Mouse (Mus musculus): ENCODE data around the gene Fbxl5. TPM values are rescaled to one million over a fixed set of nuclear protein-coding genes. Genes with fewer than 3 reads are reported as not detected.

Gene Fbxl5
- polyA plus RNA-seq, 1 experiment from 2014 or later: 93.6 TPM

- H3K9ac ChIP-seq (ENCODE audit: low read depth, low read length): no peak overlapping the region
- TF ChIP-seq CTCF (IDR thresholded peaks at IDR 0.05; ENCODE audit: low read depth): no peak
- no peak overlapping the region for H3K4me3 ChIP-seq (ENCODE audit: low read depth, low read length)
- no peak for ATAC-seq
- no peaks in the 10 kb centered on the region for H3K36me3 ChIP-seq (ENCODE audit: control insufficient read depth, insufficient read depth)
- no peaks in the 10 kb centered on the region for H3K9me3 ChIP-seq (ENCODE audit: control insufficient read depth)
- no peaks in the 10 kb centered on the region for H3K27me3 ChIP-seq (replicated peaks; ENCODE audit: control insufficient read depth, insufficient read depth, low read length)
- no peak overlapping the region for H3K4me2 ChIP-seq (replicated peaks; ENCODE audit: low read depth)
- no peak overlapping the region for H3K27ac ChIP-seq (ENCODE audit: low read depth, low read length)
- H3K4me1 ChIP-seq (replicated peaks; ENCODE audit: control insufficient read depth, insufficient read depth, low read length): no peaks in the 10 kb centered on the region
Measured at GRCm38 (mm10) chr5:43801253-43801652, 20.2 kb downstream of the Fbxl5 start.

- TF ChIP-seq CTCF (IDR thresholded peaks at IDR 0.05; ENCODE audit: low read depth): no peak
- no peak for ATAC-seq
- 85% methylated on average over 1 of the region's 1 CpGs for WGBS
- no peak overlapping the region for H3K4me3 ChIP-seq (ENCODE audit: low read depth, low read length)
- no peak overlapping the region for H3K27ac ChIP-seq (ENCODE audit: low read depth, low read length)
- no peaks in the 10 kb centered on the region for H3K27me3 ChIP-seq (replicated peaks; ENCODE audit: control insufficient read depth, insufficient read depth, low read length)
- H3K4me1 ChIP-seq (replicated peaks; ENCODE audit: control insufficient read depth, insufficient read depth, low read length): no peaks in the 10 kb centered on the region
- H3K4me2 ChIP-seq (replicated peaks; ENCODE audit: low read depth): no peak overlapping the region
- H3K9ac ChIP-seq (ENCODE audit: low read depth, low read length): no peak overlapping the region
- H3K9me3 ChIP-seq (ENCODE audit: control insufficient read depth): no peaks in the 10 kb centered on the region
- no peaks in the 10 kb centered on the region for H3K36me3 ChIP-seq (ENCODE audit: control insufficient read depth, insufficient read depth)
Measured at GRCm38 (mm10) chr5:43800700-43801099, 20.7 kb downstream of the Fbxl5 start.

GRCm38 (mm10) chr5:43799530-43799929, 21.9 kb downstream of the Fbxl5 start:
- H3K4me3 ChIP-seq (ENCODE audit: low read depth, low read length): no peak overlapping the region
- WGBS: 57% methylated on average over 5 of the region's 5 CpGs
- no peaks in the 10 kb centered on the region for H3K27me3 ChIP-seq (replicated peaks; ENCODE audit: control insufficient read depth, insufficient read depth, low read length)
- no peak overlapping the region for H3K4me2 ChIP-seq (replicated peaks; ENCODE audit: low read depth)
- peak; percentile 54; the same call in 1 of the 2 replicates for ATAC-seq
- H3K27ac ChIP-seq (ENCODE audit: low read depth, low read length): no peak overlapping the region
- no peaks in the 10 kb centered on the region for H3K9me3 ChIP-seq (ENCODE audit: control insufficient read depth)
- no peaks in the 10 kb centered on the region for H3K36me3 ChIP-seq (ENCODE audit: control insufficient read depth, insufficient read depth)
- H3K4me1 ChIP-seq (replicated peaks; ENCODE audit: control insufficient read depth, insufficient read depth, low read length): no peaks in the 10 kb centered on the region
- H3K9ac ChIP-seq (ENCODE audit: low read depth, low read length): no peak overlapping the region
- no peak for TF ChIP-seq CTCF (IDR thresholded peaks at IDR 0.05; ENCODE audit: low read depth)

- H3K4me1 ChIP-seq (replicated peaks; ENCODE audit: control insufficient read depth, insufficient read depth, low read length): peaks cover 7% of the 10 kb centered on the region
- ATAC-seq: no peak
- WGBS: 77% methylated on average over 5 of the region's 5 CpGs
Measured at GRCm38 (mm10) chr5:43792354-43792753, 29.1 kb downstream of the Fbxl5 start.

GRCm38 (mm10) chr5:43787976-43788752, 33.3 kb downstream of the Fbxl5 start:
- peak; percentile 47; the same call in 1 of the 2 replicates for ATAC-seq
- TF ChIP-seq CTCF (IDR thresholded peaks at IDR 0.05; ENCODE audit: low read depth): no peak
- Histone ChIP-seq H3K27ac (ENCODE audit: low read depth, low read length) (peak overlapping the region; percentile 50; the same call in 1 of the 2 replicates), H3K9ac (ENCODE audit: low read depth, low read length) (no peak overlapping the region), H3K4me2 (replicated peaks; ENCODE audit: low read depth) (no peak overlapping the region), H3K4me3 (ENCODE audit: low read depth, low read length) (no peak overlapping the region), H3K4me1 (replicated peaks; ENCODE audit: control insufficient read depth, insufficient read depth, low read length) (peaks cover 7% of the 10 kb centered on the region), H3K36me3 (ENCODE audit: control insufficient read depth, insufficient read depth) (no peaks in the 10 kb centered on the region), H3K9me3 (ENCODE audit: control insufficient read depth) (no peaks in the 10 kb centered on the region), H3K27me3 (replicated peaks; ENCODE audit: control insufficient read depth, insufficient read depth, low read length) (no peaks in the 10 kb centered on the region)
- 34% methylated on average over 9 of the region's 9 CpGs for WGBS

More at GRCm38 (mm10) chr5:43792354-43792753, 29.1 kb downstream of the Fbxl5 start:
- no peaks in the 10 kb centered on the region for H3K27me3 ChIP-seq (replicated peaks; ENCODE audit: control insufficient read depth, insufficient read depth, low read length)
- H3K27ac ChIP-seq (ENCODE audit: low read depth, low read length): no peak overlapping the region
- no peak overlapping the region for H3K4me2 ChIP-seq (replicated peaks; ENCODE audit: low read depth)
- H3K9ac ChIP-seq (ENCODE audit: low read depth, low read length): no peak overlapping the region
- no peaks in the 10 kb centered on the region for H3K9me3 ChIP-seq (ENCODE audit: control insufficient read depth)
- H3K4me3 ChIP-seq (ENCODE audit: low read depth, low read length): no peak overlapping the region
- H3K36me3 ChIP-seq (ENCODE audit: control insufficient read depth, insufficient read depth): no peaks in the 10 kb centered on the region
- no peak for TF ChIP-seq CTCF (IDR thresholded peaks at IDR 0.05; ENCODE audit: low read depth)

- H3K36me3 ChIP-seq (ENCODE audit: control insufficient read depth, insufficient read depth): no peaks in the 10 kb centered on the region
- WGBS: 93% methylated on average over 4 of the region's 4 CpGs
- H3K4me3 ChIP-seq (ENCODE audit: low read depth, low read length): no peak overlapping the region
- no peaks in the 10 kb centered on the region for H3K9me3 ChIP-seq (ENCODE audit: control insufficient read depth)
- H3K27me3 ChIP-seq (replicated peaks; ENCODE audit: control insufficient read depth, insufficient read depth, low read length): no peaks in the 10 kb centered on the region
- TF ChIP-seq CTCF (IDR thresholded peaks at IDR 0.05; ENCODE audit: low read depth): no peak
- H3K27ac ChIP-seq (ENCODE audit: low read depth, low read length): no peak overlapping the region
- no peak for ATAC-seq
- no peak overlapping the region for H3K4me2 ChIP-seq (replicated peaks; ENCODE audit: low read depth)
- no peak overlapping the region for H3K9ac ChIP-seq (ENCODE audit: low read depth, low read length)
- peaks cover 7% of the 10 kb centered on the region for H3K4me1 ChIP-seq (replicated peaks; ENCODE audit: control insufficient read depth, insufficient read depth, low read length)
Measured at GRCm38 (mm10) chr5:43786607-43787006, 34.8 kb downstream of the Fbxl5 start.

Measured in intestine, postnatal 0 days (tissue).